Mouse (Mus musculus) hindbrain, embryonic 11.5 days (tissue): Measurements from ENCODE around the gene Snx15. TPM values are rescaled to one million over a fixed set of nuclear protein-coding genes. Genes with fewer than 3 reads are reported as not detected.
A peak's percentile ranks its signal among the peaks of the same experiment; 100 is the strongest.
"Not testable (repeated sequence)": the region's sequence is repeated elsewhere in the genome, so short reads cannot be mapped to it uniquely, and the experiment has no call there.

Experiments used
- ATAC-seq: fragments of 200-750 bp; cut with Nextera tagmentation; 2 replicates; pipeline ENCODE4 v1.8.0; 2017; ENCODE audit warnings: mild to moderate bottlenecking, moderate TSS enrichment, moderate library complexity; ENCODE audit not compliant: low FRiP score
- DNase-seq: peaks from one replicate; pipeline ENCODE4 v3.0.0-alpha.2; 2015; ENCODE audit warnings: low spot score
- H3K27ac ChIP-seq: fragments of 300-500 bp; sonication (generic); 2 replicates; pipeline ENCODE4 v1.5.1; 2014; ENCODE audit warnings: mild to moderate bottlenecking, low read depth, low read length
- H3K27me3 ChIP-seq: fragments of 300-500 bp; sonication (generic); 2 replicates; pipeline ENCODE4 v1.6.1; 2014; ENCODE audit warnings: mild to moderate bottlenecking, low read length, moderate library complexity, mixed read lengths; ENCODE audit not compliant: control insufficient read depth, insufficient read depth
- H3K36me3 ChIP-seq: fragments of 300-500 bp; sonication (generic); 2 replicates; pipeline ENCODE4 v1.6.1; 2014; ENCODE audit warnings: mild to moderate bottlenecking, low read length, moderate library complexity, mixed read lengths; ENCODE audit not compliant: control insufficient read depth, insufficient read depth
- H3K4me1 ChIP-seq: fragments of 300-500 bp; sonication (generic); replicated peaks from 2 replicates; pipeline ENCODE4 v1.6.1; 2014; ENCODE audit warnings: low read length, mixed read lengths; ENCODE audit not compliant: control insufficient read depth, insufficient read depth
- H3K4me2 ChIP-seq: fragments of 300-500 bp; sonication (generic); replicated peaks from 2 replicates; pipeline ENCODE4 v1.6.1; 2014; ENCODE audit warnings: mild to moderate bottlenecking, low read depth, low read length
- H3K4me3 ChIP-seq: fragments of 300-500 bp; sonication (generic); 2 replicates; pipeline ENCODE4 v1.5.1; 2014; ENCODE audit warnings: low read depth, low read length
- H3K9ac ChIP-seq: fragments of 300-500 bp; sonication (generic); 2 replicates; pipeline ENCODE4 v1.6.1; 2014; ENCODE audit warnings: low read depth, low read length
- H3K9me3 ChIP-seq: fragments of 300-500 bp; sonication (generic); 2 replicates; pipeline ENCODE4 v1.6.1; 2016; ENCODE audit warnings: low read length; ENCODE audit not compliant: control insufficient read depth
- WGBS: fragments of 180-500 bp; shearing (Covaris S2); extraction: QIAGEN DNeasy Blood & Tissue Kit; methylation state at CpG from one replicate; pipeline ENCODE4 v1.1.7; 2014; 5-methylcytosine and 5-hydroxymethylcytosine counted together
- polyA plus RNA-seq: library from polyadenylated mRNA; unstranded; fragments of >200 nt; fragmentation: Nextera tagmentation; extraction: Ambion mirVana; gene quantifications from 2 replicates; pipeline ENCODE4 v1.2.1, GENCODE M21; 2014

Snx15 gene
- polyA plus RNA-seq, 1 experiment from 2014 or later = 32.4 TPM

DNA sequence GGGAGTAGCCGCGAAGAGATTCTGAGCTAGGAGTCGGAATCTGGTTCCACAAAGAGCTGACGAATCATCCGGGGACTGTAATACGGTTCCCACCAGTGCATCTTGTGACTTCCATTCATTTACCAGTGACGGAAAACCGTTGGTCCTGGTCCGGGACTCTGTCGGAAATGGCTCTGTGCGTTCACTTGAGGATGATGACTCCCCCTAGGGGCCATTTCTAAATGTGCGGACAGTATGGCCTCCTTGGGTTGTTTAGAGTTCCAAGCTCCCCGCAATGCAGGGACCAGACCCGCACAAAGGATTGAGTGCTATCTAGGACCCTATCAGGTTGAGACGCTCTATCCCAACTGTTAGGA lies 13.3 kb upstream of the Snx15 start, which contains the start of gene Arl2:
Gene Arl2, minus strand, starts transcription at position 155 of the 356 bp plus-strand sequence.
- Histone ChIP-seq H3K36me3 (no peaks in the 10 kb centered on the region), H3K9me3 (no peaks in the 10 kb centered on the region), H3K4me3 (peak within 1 kb of the TSS; percentile 56), H3K27ac (peak within 1 kb of the TSS; percentile 96), H3K4me2 (peak within 1 kb of the TSS; percentile 82), H3K9ac (peak within 1 kb of the TSS; percentile 76), H3K4me1 (no peaks in the 10 kb centered on the region; the same call in 1 of the 2 replicates), H3K27me3 (no peaks in the 10 kb centered on the region)
- DNase-seq = peak; percentile 91
- peak; percentile 82 for ATAC-seq
- WGBS = under 1% methylated on average over 15 of the region's 15 CpGs

DNA sequence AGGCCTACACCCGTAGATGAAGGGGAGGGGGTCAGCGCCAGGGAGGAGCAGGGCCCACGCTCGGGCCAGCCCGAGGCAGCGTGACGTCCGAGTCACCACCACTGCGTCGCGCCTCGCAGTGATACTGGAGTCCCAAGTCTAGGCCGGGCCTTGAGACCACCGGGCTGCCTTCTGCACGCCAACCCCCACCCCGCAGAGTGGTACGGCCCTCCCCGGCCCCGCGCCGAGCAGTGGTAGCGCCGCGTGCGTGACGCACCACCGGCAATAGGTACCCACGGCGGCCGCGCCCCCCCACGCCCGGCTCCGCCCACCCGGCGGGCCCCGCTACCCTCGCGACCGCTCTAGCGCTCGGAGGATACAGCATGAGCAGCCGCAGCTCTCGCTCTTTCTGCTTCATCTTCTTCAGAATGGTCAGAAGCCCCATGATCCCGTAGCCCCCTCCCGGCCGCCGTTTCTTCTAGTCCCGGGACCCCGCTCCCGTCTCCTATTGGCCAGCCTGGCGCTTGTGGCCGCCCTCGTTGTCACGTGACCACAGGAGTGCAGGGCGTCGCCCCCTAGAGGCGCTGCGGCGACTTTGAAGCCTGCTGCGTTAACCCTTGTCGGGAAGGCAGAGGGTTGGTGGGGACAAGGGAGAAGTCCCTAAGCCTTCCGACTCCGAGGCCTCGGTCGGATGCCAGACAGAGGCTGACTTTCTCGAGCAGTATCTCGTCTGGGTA lies 12.7 kb upstream of the Snx15 start, which contains the start of gene Batf2:
Gene Batf2, plus strand, starts transcription at position 306 of the 716 bp plus-strand sequence.
- H3K27me3 ChIP-seq = no peaks in the 10 kb centered on the region
- no peaks in the 10 kb centered on the region for H3K9me3 ChIP-seq
- peak within 1 kb of the TSS; percentile 96 for H3K27ac ChIP-seq
- peak; percentile 97 for DNase-seq
- peak within 1 kb of the TSS; percentile 76 for H3K9ac ChIP-seq
- ATAC-seq = peak; percentile 95
- peak within 1 kb of the TSS; percentile 56 for H3K4me3 ChIP-seq
- WGBS = under 1% methylated on average over 56 of the region's 68 CpGs
- H3K36me3 ChIP-seq = no peaks in the 10 kb centered on the region
- peak within 1 kb of the TSS; percentile 82 for H3K4me2 ChIP-seq
- H3K4me1 ChIP-seq = no peaks in the 10 kb centered on the region; the same call in 1 of the 2 replicates

DNA sequence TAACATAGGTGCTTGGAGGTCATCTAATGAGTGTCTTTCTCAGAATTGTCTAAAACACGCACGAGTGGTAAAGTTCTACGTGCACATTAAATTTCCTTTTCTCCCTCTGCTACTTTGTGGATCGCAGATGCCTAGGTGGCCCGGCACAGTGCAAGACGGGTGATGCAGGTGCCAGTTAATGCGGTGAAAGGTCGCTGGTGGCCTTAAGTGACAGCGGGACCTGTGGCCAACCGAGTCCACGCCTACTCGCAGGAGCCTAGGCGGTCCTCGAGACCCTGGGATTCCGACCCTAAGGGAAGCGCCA lies 12.2 kb upstream of the Snx15 start:
- peak overlapping the region; percentile 76 for H3K9ac ChIP-seq
- H3K27me3 ChIP-seq = no peaks in the 10 kb centered on the region
- no peaks in the 10 kb centered on the region for H3K9me3 ChIP-seq
- WGBS = 11% methylated on average over 16 of the region's 16 CpGs
- DNase-seq = no peak
- no peaks in the 10 kb centered on the region; the same call in 1 of the 2 replicates for H3K4me1 ChIP-seq
- peak overlapping the region; percentile 96 for H3K27ac ChIP-seq
- H3K4me3 ChIP-seq = peak overlapping the region; percentile 56
- ATAC-seq = no peak
- no peaks in the 10 kb centered on the region for H3K36me3 ChIP-seq
- H3K4me2 ChIP-seq = peak overlapping the region; percentile 82

DNA sequence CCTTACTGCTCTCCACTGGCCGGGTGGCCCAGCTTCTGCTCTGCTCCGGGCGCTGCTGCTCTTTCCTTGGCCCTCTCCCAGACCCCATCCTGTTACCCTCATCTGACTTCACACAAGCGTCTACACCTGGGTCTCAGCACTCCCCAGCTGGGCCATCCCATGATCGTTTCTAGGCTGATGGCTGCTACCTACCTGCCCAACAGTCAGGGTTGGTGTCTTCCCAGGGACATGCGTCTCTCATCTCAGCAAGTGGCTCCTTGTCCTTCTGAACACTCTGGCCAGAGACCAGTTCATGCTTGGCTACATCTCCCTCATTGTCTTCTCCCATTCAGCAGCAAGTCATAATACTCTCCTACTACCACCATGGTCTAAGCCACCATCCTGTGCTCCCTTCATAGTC lies 11.6 kb upstream of the Snx15 start:
- H3K9ac ChIP-seq = peak overlapping the region; percentile 76; the same call in 1 of the 2 replicates
- DNase-seq = no peak
- no peaks in the 10 kb centered on the region for H3K9me3 ChIP-seq
- no peaks in the 10 kb centered on the region for H3K36me3 ChIP-seq
- no peaks in the 10 kb centered on the region for H3K27me3 ChIP-seq
- H3K4me1 ChIP-seq = no peaks in the 10 kb centered on the region; the same call in 1 of the 2 replicates
- WGBS = 95% methylated on average over 6 of the region's 6 CpGs
- no peak overlapping the region for H3K27ac ChIP-seq
- no peak for ATAC-seq
- H3K4me2 ChIP-seq = peak overlapping the region; percentile 82
- H3K4me3 ChIP-seq = no peak overlapping the region

DNA sequence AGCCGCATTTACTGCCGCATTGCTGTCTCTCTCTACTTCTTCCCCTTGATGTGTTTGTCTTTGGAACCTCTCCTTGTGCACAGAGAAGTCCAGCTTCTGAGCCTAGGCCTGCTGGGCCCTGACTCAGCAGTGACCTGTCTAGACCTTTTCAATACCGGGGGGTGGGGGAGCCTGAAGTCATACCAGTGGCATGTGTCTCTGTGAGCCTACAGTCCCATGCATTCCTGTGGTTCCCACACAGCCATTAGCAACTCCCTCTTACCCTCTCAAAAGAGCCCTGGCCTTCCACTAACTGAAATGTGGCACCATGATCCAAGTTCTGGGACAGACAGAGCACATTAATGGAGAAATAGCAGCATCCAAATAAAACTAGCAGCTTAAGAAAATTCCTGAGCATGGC lies 8.3 kb upstream of the Snx15 start:
- WGBS = 86% methylated on average over 3 of the region's 3 CpGs
- DNase-seq (no peak), ATAC-seq (no peak)
- Histone ChIP-seq H3K27me3 (no peaks in the 10 kb centered on the region), H3K9me3 (no peaks in the 10 kb centered on the region), H3K36me3 (no peaks in the 10 kb centered on the region), H3K4me2 (no peak overlapping the region), H3K4me1 (no peaks in the 10 kb centered on the region; the same call in 1 of the 2 replicates), H3K27ac (no peak overlapping the region), H3K4me3 (no peak overlapping the region), H3K9ac (no peak overlapping the region)

DNA sequence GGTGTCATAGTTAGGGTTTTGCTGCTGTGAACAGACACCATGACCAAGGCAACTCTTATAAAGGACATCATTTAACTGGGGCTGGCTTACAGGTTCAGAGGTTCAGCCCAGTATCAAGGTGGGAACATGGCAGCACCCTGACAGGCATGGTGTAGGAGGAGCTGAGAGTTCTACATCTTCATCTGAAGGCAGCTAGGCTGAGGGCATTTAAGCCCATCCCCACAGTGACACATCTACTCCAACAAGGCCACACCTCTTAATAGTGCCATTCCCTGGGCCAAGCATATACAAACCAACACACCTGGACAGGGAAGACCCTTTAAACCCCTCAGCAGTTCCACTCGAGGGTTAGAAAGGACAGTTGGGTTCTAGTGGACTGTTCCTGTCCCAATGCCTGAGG lies 5.1 kb upstream of the Snx15 start:
- ATAC-seq, H3K36me3 ChIP-seq: not testable (repeated sequence)

DNA sequence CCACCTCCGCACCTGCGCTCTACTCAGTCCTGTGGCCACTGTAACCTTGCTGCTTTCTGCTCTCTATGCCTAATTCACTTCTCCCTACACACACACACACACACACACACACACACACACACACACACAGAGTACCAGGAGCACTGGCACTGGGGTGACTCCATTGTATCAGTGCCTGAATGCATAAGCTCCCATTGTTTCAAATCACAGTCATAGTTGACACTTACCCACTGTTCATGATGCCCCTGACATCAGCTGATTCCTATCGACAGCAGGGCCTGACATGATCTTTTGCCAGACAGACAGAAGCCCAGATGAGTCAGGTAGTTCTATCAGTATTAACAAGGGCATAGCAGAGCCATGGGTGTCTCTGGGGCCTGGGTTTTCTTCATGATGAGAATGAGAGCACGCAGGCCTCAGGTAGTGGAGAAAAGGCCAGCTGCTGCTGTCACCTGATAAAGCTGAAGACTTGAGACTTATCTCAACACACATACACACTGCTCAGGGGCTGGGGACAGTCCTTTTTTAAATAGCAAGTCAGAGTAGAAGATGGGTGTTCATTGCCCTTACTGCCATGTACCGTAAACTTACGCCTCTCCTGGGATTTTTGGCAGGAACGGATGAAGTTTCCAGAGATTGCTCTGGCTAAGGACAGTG lies 4.2 kb upstream of the Snx15 start:
- Histone ChIP-seq H3K27me3 (no peaks in the 10 kb centered on the region), H3K4me2 (no peak overlapping the region; the same call in 1 of the 2 replicates), H3K36me3 (no peaks in the 10 kb centered on the region), H3K9me3 (no peaks in the 10 kb centered on the region), H3K4me1 (no peaks in the 10 kb centered on the region), H3K27ac (no peak overlapping the region), H3K9ac (no peak overlapping the region), H3K4me3 (no peak overlapping the region)
- 87% methylated on average over 7 of the region's 7 CpGs for WGBS
- no peak for DNase-seq
- no peak for ATAC-seq

More for the DNA sequence above, 5.1 kb upstream of the Snx15 start:
- not testable (repeated sequence) for H3K27me3 ChIP-seq, H3K4me2 ChIP-seq, H3K4me1 ChIP-seq, H3K27ac ChIP-seq, H3K9ac ChIP-seq, H3K9me3 ChIP-seq, DNase-seq, H3K4me3 ChIP-seq
- 52% methylated on average over 1 of the region's 1 CpGs for WGBS

DNA sequence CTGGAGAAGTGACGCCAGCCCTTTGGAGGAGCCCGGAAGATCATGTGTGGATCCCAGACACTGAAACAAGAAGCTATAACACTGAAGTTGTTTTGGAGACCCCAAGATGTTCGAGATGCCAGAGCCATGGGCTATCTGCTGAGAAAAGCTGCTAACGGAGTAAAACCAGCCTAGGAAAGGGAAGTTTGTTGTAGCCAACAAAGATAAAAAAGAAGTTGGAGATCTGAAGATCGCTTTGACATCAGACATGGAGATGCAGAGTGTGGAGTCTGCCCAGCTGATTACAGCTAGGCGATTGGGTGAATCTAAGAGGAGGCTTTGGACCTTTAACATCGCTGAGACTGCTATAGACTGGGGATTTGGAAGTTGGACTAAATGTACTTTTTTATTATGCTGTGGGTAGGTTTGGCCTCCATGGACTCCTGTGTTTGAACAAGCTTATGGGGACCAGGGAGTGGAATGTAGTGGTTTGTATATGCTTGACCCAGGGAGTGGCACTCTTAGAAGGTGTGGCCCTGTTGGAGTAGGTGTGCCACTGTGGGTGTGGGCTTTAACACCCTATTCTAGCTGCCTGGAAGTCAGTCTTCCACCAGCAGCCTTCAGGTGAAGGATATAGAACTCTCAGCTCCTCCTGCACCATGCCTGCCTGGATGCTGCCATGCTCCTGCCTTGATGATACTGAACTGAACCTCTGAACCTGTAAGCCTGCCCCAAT lies 2.5 kb upstream of the Snx15 start:
- H3K9ac ChIP-seq, H3K4me1 ChIP-seq, ATAC-seq, H3K9me3 ChIP-seq, H3K4me2 ChIP-seq, H3K27me3 ChIP-seq, DNase-seq, H3K4me3 ChIP-seq, H3K36me3 ChIP-seq, H3K27ac ChIP-seq: not testable (repeated sequence)
- 83% methylated on average over 7 of the region's 7 CpGs for WGBS
